Mouse (Mus musculus) forebrain, embryonic 13.5 days (tissue): ENCODE data around the gene Csf2rb2. TPM values are rescaled to one million over a fixed set of nuclear protein-coding genes. Genes with fewer than 3 reads are reported as not detected.
"Not testable (repeated sequence)": the region's sequence is repeated elsewhere in the genome, so short reads cannot be mapped to it uniquely, and the experiment has no call there.

Source experiments
- ATAC-seq: fragments of 200-750 bp; cut with Nextera tagmentation; 2 replicates; pipeline ENCODE4 v1.8.0; 2017
- H3K27ac ChIP-seq: fragments of 300-500 bp; sonication (generic); 2 replicates; pipeline ENCODE4 v1.5.1; 2015; ENCODE audit warnings: inconsistent platforms, mild to moderate bottlenecking, moderate library complexity
- H3K27me3 ChIP-seq: fragments of 300-500 bp; sonication (generic); 2 replicates; pipeline ENCODE4 v1.6.1; 2015; ENCODE audit warnings: mild to moderate bottlenecking, inconsistent platforms
- H3K36me3 ChIP-seq: fragments of 300-500 bp; sonication (generic); 2 replicates; pipeline ENCODE4 v1.6.1; 2015; ENCODE audit warnings: mild to moderate bottlenecking, inconsistent platforms; ENCODE audit not compliant: poor library complexity, severe bottlenecking
- H3K4me1 ChIP-seq: fragments of 300-500 bp; sonication (generic); 2 replicates; pipeline ENCODE4 v1.6.1; 2015; ENCODE audit warnings: inconsistent platforms
- H3K4me2 ChIP-seq: fragments of 300-500 bp; sonication (generic); 2 replicates; pipeline ENCODE4 v1.6.1; 2015; ENCODE audit warnings: inconsistent platforms, mild to moderate bottlenecking, moderate library complexity
- H3K4me3 ChIP-seq: fragments of 300-500 bp; sonication (generic); 2 replicates; pipeline ENCODE4 v1.5.1; 2015; ENCODE audit warnings: mild to moderate bottlenecking, inconsistent platforms
- H3K9ac ChIP-seq: fragments of 300-500 bp; sonication (generic); 2 replicates; pipeline ENCODE4 v1.6.1; 2015; ENCODE audit warnings: mild to moderate bottlenecking, inconsistent platforms
- H3K9me3 ChIP-seq: fragments of 300-500 bp; sonication (generic); replicated peaks from 2 replicates; pipeline ENCODE4 v1.6.1; 2016; ENCODE audit warnings: inconsistent platforms
- WGBS: fragments of 180-500 bp; shearing (Covaris S2); methylation state at CpG from one replicate; pipeline ENCODE4 v1.1.7; 2015; 5-methylcytosine and 5-hydroxymethylcytosine counted together
- polyA plus RNA-seq: library from polyadenylated mRNA; unstranded; fragments of >200 nt; fragmentation: Nextera tagmentation; extraction: Ambion mirVana; gene quantifications from 2 replicates; pipeline ENCODE4 v1.2.1, GENCODE M21; 2015

Csf2rb2 gene
- polyA plus RNA-seq, 1 experiment from 2014 or later: 0.10 TPM

- Histone ChIP-seq H3K27ac (no peak overlapping the region), H3K27me3 (no peaks in the 10 kb centered on the region), H3K9me3 (no peaks in the 10 kb centered on the region), H3K9ac (no peak overlapping the region), H3K4me3 (no peak overlapping the region), H3K4me1 (peaks cover 4% of the 10 kb centered on the region; the same call in 1 of the 2 replicates), H3K4me2 (no peak overlapping the region), H3K36me3 (no peaks in the 10 kb centered on the region)
- ATAC-seq: no peak
- 61% methylated on average over 3 of the region's 3 CpGs for WGBS
Measured at GRCm38 (mm10) chr15:78328520-78329097, 23.1 kb upstream of the Csf2rb2 start.

GRCm38 (mm10) chr15:78327753-78328341 lies 22.3 kb upstream of the Csf2rb2 start:
- not testable (repeated sequence) for H3K9me3 ChIP-seq, H3K4me2 ChIP-seq, H3K36me3 ChIP-seq, H3K27ac ChIP-seq, ATAC-seq, H3K4me3 ChIP-seq, H3K4me1 ChIP-seq, H3K27me3 ChIP-seq, H3K9ac ChIP-seq
- 83% methylated on average over 6 of the region's 6 CpGs for WGBS

GRCm38 (mm10) chr15:78326747-78327146 lies 21.2 kb upstream of the Csf2rb2 start:
- ATAC-seq: no peak
- Histone ChIP-seq H3K4me2 (no peak overlapping the region), H3K27me3 (no peaks in the 10 kb centered on the region), H3K9me3 (no peaks in the 10 kb centered on the region), H3K4me3 (no peak overlapping the region), H3K4me1 (peaks cover 4% of the 10 kb centered on the region; the same call in 1 of the 2 replicates), H3K27ac (no peak overlapping the region), H3K9ac (no peak overlapping the region), H3K36me3 (no peaks in the 10 kb centered on the region)
- WGBS: 94% methylated on average over 10 of the region's 10 CpGs

GRCm38 (mm10) chr15:78325671-78326339 lies 20.3 kb upstream of the Csf2rb2 start, which contains the start of gene Csf2rb:
Csf2rb (plus strand) TSS chr15:78325752.
- Histone ChIP-seq H3K4me3 (no peak within 1 kb of the TSS), H3K27me3 (no peaks in the 10 kb centered on the region), H3K9ac (no peak within 1 kb of the TSS), H3K36me3 (no peaks in the 10 kb centered on the region), H3K27ac (no peak within 1 kb of the TSS), H3K4me2 (no peak within 1 kb of the TSS), H3K4me1 (peaks cover 4% of the 10 kb centered on the region; the same call in 1 of the 2 replicates), H3K9me3 (no peaks in the 10 kb centered on the region)
- 86% methylated on average over 11 of the region's 11 CpGs for WGBS
- no peak for ATAC-seq

GRCm38 (mm10) chr15:78324294-78324693 lies 18.8 kb upstream of the Csf2rb2 start:
- Histone ChIP-seq H3K9me3 (no peaks in the 10 kb centered on the region), H3K9ac (no peak overlapping the region), H3K36me3 (no peaks in the 10 kb centered on the region), H3K4me2 (no peak overlapping the region), H3K4me3 (no peak overlapping the region), H3K27ac (no peak overlapping the region), H3K27me3 (no peaks in the 10 kb centered on the region), H3K4me1 (peaks cover 4% of the 10 kb centered on the region; the same call in 1 of the 2 replicates)
- 83% methylated on average over 2 of the region's 2 CpGs for WGBS
- no peak for ATAC-seq

GRCm38 (mm10) chr15:78323366-78323765 lies 17.8 kb upstream of the Csf2rb2 start:
- Histone ChIP-seq H3K9me3 (no peaks in the 10 kb centered on the region), H3K9ac (no peak overlapping the region), H3K36me3 (no peaks in the 10 kb centered on the region), H3K4me2 (no peak overlapping the region), H3K4me1 (peaks cover under 1% of the 10 kb centered on the region; the same call in 1 of the 2 replicates), H3K27ac (no peak overlapping the region), H3K27me3 (no peaks in the 10 kb centered on the region), H3K4me3 (no peak overlapping the region)
- WGBS: 66% methylated on average over 1 of the region's 1 CpGs
- no peak for ATAC-seq

- H3K27ac ChIP-seq: no peak overlapping the region
- H3K4me2 ChIP-seq: no peak overlapping the region
- H3K9me3 ChIP-seq: no peaks in the 10 kb centered on the region
- H3K4me1 ChIP-seq: no peaks in the 10 kb centered on the region
- 25% methylated on average over 5 of the region's 5 CpGs for WGBS
- H3K36me3 ChIP-seq: no peaks in the 10 kb centered on the region
- ATAC-seq: no peak
- H3K9ac ChIP-seq: no peak overlapping the region
- H3K4me3 ChIP-seq: no peak overlapping the region
- H3K27me3 ChIP-seq: no peaks in the 10 kb centered on the region
Measured at GRCm38 (mm10) chr15:78320825-78321496, 15.4 kb upstream of the Csf2rb2 start.

GRCm38 (mm10) chr15:78318338-78319171 lies 13.0 kb upstream of the Csf2rb2 start:
- H3K27ac ChIP-seq, ATAC-seq: not testable (repeated sequence)
- 90% methylated on average over 2 of the region's 2 CpGs for WGBS

GRCm38 (mm10) chr15:78313659-78314058 lies 8.1 kb upstream of the Csf2rb2 start:
- WGBS: 85% methylated on average over 5 of the region's 5 CpGs
- H3K27me3 ChIP-seq, H3K4me1 ChIP-seq, H3K4me3 ChIP-seq, H3K36me3 ChIP-seq, H3K9ac ChIP-seq, H3K9me3 ChIP-seq, H3K4me2 ChIP-seq, H3K27ac ChIP-seq, ATAC-seq: not testable (repeated sequence)

More at GRCm38 (mm10) chr15:78318338-78319171, 13.0 kb upstream of the Csf2rb2 start:
- not testable (repeated sequence) for H3K4me1 ChIP-seq, H3K4me3 ChIP-seq, H3K4me2 ChIP-seq, H3K36me3 ChIP-seq, H3K27me3 ChIP-seq, H3K9ac ChIP-seq, H3K9me3 ChIP-seq

- H3K27ac ChIP-seq, H3K4me3 ChIP-seq, H3K4me2 ChIP-seq, H3K36me3 ChIP-seq, H3K27me3 ChIP-seq, H3K9ac ChIP-seq, H3K4me1 ChIP-seq, H3K9me3 ChIP-seq, ATAC-seq: not testable (repeated sequence)
- WGBS: 82% methylated on average over 4 of the region's 4 CpGs
Measured at GRCm38 (mm10) chr15:78312421-78313233, 7.1 kb upstream of the Csf2rb2 start.

- Histone ChIP-seq H3K27ac (no peak overlapping the region), H3K4me3 (no peak overlapping the region), H3K9me3 (no peaks in the 10 kb centered on the region), H3K36me3 (no peaks in the 10 kb centered on the region), H3K4me1 (no peaks in the 10 kb centered on the region), H3K27me3 (no peaks in the 10 kb centered on the region), H3K9ac (no peak overlapping the region), H3K4me2 (no peak overlapping the region)
- WGBS: 75% methylated on average over 4 of the region's 4 CpGs
- no peak for ATAC-seq
Measured at GRCm38 (mm10) chr15:78310971-78311370, 5.5 kb upstream of the Csf2rb2 start.
